Mouse (Mus musculus): ENCODE data around the gene Slc25a10.

Gene Slc25a10

GRCm38 (mm10) chr11:120539285-120540014 lies 47.8 kb downstream of the Slc25a10 start:
- in situ Hi-C loops (cut with MboI, MseI), result no loop called here

DNA sequence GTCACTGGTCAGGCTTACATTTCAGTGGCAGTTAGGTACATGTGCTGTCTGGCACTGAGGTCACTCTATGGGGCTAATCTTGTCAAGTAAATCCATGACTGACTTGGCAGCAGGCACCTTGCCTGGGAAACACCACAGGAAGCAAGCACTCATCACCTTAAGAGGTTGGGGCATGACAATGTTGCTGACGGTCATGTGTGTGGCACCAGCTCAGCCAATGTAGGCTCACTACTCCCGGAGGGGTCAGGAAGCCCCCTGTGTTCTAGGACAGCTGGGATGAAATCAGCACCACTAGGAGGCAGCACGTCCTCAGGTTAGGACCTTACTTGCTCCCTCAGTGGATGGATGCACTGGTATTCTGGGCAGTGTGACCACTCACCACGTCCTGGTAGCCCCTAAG lies 50.3 kb downstream of the Slc25a10 start:
- in situ Hi-C loops (cut with MboI, MseI), result no loop called here

DNA sequence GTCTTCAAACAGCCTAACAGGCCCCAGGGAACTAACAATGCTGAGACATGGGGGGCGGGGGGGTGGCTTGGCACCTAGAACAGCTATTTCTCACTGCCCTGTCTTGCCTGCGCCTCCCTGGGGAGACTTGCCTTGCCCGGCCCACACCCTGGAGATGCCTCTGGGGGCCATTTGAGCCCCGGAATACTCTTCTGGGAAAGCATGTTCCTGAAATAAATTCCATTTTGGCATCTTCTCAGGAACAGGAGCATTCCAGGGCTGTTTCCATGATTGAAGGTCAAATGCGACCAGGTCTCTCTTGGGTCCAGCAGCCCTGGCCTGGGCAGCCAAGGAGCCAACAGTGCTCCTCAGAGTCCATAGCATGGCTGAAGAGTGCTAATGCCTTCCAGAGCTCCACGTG lies 50.7 kb downstream of the Slc25a10 start:
- in situ Hi-C loops (cut with MboI, MseI), result no loop called here

DNA sequence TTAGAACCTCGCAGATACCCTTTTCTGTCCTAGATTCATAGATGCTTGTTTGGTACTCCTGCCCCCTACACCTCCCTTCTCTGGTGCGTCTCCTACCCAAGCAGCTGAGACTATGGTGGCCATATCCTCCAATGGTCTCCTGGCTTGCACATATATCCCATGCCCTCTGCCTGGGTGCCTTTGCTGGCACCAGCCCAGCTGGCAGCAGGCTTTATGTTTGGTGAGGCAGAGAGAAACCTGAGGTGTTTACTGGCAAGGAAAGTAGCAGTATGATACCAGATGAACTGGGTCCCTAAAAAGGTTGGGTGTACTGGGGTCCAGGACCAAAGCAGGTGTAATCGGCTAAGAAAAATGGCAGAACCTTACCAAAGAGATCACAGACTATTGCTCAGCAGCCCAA lies 54.3 kb downstream of the Slc25a10 start:
- in situ Hi-C loops (cut with MboI, MseI), result no loop called here

DNA sequence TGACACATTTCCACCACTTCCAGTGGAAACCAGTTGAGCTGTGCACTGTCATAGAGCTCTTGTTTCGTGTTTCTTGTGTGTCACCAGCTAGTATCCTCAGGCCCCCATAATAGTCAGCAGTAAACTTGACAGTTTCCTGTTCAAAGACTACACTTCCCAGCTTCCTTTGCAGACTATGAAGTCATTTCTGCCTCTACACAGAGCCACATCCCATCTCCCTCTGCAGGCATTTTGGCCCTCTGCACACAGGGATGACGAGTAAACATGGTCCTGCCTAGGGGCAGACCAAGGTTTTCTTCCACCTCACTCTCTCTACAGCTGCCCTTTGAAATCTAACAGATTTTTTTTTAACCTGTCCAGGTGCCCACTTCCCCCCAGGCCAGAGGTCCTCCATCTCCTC lies 55.8 kb downstream of the Slc25a10 start:
- in situ Hi-C loops (cut with MboI, MseI), result no loop called here

DNA sequence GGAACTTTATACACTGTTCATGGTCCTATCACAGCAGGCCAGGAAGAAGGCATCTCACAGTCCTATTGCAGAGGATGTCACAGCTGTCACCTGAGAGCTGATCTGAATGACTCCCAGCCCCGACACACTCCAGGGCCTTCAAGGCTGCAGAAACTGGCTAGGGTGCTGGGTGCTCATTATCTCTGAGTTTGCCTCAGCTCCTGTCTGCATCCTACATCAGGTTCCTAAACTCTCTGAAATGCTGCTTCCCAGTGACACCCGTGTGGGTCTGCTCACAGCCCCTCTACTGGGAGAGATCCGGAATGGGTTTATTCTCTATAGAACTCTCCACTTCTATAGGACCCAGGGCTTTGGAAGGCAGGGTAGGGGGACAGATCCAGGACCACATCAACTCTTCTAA lies 56.6 kb downstream of the Slc25a10 start:
- in situ Hi-C loops (cut with MboI, MseI), result no loop called here

DNA sequence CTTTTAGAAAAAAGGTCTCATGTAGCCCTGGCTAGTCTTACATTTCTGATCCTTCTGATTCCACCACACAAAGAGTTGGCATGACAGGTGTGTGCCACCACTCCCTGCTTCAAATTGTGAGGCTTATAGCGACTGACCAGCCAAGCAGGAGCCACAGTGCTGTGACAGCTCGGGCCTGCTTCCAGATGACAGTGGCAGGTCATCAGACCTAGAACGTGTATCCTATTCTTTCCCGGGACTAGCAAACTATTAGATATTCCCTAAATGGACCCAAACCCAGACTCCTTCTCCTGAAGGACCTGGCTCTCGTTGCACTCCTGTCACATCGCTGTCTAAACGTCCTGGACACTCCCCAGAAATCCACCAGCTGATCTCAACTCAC lies 57.1 kb downstream of the Slc25a10 start:
- in situ Hi-C loops (cut with MboI, MseI), result no loop called here
